Mouse (Mus musculus) midbrain, embryonic 12.5 days (tissue): ENCODE data around the gene Rpap2. TPM values are rescaled to one million over a fixed set of nuclear protein-coding genes. Genes with fewer than 3 reads are reported as not detected.

Experiments used
- polyA plus RNA-seq: library from polyadenylated mRNA; unstranded; fragments of >200 nt; fragmentation: Nextera tagmentation; extraction: Ambion mirVana; gene quantifications from 2 replicates; pipeline ENCODE4 v1.2.1, GENCODE M21; 2016

Gene Rpap2
- polyA plus RNA-seq, 1 experiment from 2014 or later, result 21.5 TPM

Other genes starting within 250 kb of the Rpap2 start
- 0.83 and 0.84 TPM in 2 replicates for gene Ephx4, start 194.6 kb upstream of the Rpap2 start, polyA plus RNA-seq
- not detected in 2 replicates for gene Lpcat2b, start 165.8 kb upstream of the Rpap2 start, polyA plus RNA-seq
- gene Btbd8, start 159.4 kb upstream of the Rpap2 start, polyA plus RNA-seq, result 11.6 and 13.6 TPM in 2 replicates
- 0.27 and 0.56 TPM in 2 replicates for gene Gm42669, start 89.8 kb upstream of the Rpap2 start, polyA plus RNA-seq
- gene 1700028K03Rik, start 62.7 kb upstream of the Rpap2 start, polyA plus RNA-seq, result 0.17 and 0.25 TPM in 2 replicates
- 33.4 and 37.7 TPM in 2 replicates for gene Glmn, start 515 bp downstream of the Rpap2 start, polyA plus RNA-seq
- gene Gfi1, start 128.7 kb downstream of the Rpap2 start, polyA plus RNA-seq, result 0.08 TPM in 1 of 2 replicates, not detected in the other
- 0.13 and 0.51 TPM in 2 replicates for gene Ube2d2b, start 232.7 kb downstream of the Rpap2 start, polyA plus RNA-seq